Mouse (Mus musculus) kidney, postnatal 25 days (tissue): ENCODE data around the gene Coq8a.

Source experiments
- DNase-seq, 2 experiments: peaks; one replicate each; pipeline ENCODE4 v3.0.0; 2021; ENCODE audit warnings: mixed read lengths in 2 of 2

Coq8a gene

GRCm38 (mm10) chr1:180197956-180198355 is 1.4 kb downstream of the Coq8a start:
- peak in 1 of 2 experiments; percentile 27 for DNase-seq

DNA sequence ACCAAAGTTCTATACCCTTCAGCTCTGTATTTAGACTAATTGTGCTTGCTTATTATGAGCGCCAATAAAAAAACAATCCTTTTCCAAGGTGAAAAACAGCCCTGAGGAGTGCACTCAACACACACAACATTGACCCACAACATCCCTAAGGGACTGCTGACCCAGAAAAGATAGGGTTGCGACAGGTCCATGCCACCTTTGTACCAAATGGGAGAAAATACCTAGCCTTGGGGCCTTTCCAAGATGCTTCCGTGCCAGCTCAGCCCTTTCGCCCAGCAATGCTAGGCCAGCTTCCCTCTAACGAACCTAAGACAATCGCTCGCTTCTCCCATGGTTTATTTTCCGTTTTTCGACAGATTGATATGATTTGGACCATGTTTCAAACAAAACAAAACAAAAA is 2.9 kb downstream of the Coq8a start:
- DNase-seq, result peak; percentile 74 to 83

DNA sequence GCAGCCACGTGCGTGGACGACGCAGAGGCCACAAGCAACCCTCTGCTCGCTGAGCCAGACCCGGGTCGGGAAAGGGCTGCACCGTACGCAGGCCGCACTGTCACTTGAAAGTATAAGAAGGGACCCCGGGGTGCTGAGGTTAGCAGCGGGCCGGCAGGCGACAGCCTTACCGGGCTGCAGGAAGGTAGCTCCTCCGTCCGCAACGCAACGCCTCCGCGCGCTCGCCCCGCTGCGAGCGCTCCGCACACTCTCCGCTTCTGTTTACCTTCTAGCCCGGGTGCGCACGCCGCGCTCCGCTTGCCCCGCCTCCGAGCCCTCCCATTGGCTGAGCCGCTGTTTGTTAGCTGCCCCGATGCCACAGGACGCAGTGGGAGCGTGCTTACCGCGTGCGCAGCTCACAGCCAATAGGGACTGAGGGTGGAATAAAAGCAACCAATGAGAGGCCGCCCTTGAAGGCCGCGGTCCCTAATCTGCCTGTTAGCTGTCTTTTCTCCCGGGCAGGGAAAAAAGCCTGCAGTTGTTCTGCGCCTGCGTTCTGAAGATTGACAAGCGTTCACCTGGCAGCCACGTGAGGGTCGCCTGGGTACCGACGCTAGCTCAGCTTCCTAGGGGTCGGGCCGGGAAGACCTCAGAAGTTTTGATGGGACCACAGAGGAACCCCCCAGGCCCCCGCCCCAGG is 3.6 kb downstream of the Coq8a start:
- peak; percentile 98 to 100 for DNase-seq

- DNase-seq, result peak; percentile 73 to 90
Observed at GRCm38 (mm10) chr1:180194781-180195471, 4.5 kb downstream of the Coq8a start.

GRCm38 (mm10) chr1:180194048-180194447 is 5.4 kb downstream of the Coq8a start:
- no peak for DNase-seq

DNA sequence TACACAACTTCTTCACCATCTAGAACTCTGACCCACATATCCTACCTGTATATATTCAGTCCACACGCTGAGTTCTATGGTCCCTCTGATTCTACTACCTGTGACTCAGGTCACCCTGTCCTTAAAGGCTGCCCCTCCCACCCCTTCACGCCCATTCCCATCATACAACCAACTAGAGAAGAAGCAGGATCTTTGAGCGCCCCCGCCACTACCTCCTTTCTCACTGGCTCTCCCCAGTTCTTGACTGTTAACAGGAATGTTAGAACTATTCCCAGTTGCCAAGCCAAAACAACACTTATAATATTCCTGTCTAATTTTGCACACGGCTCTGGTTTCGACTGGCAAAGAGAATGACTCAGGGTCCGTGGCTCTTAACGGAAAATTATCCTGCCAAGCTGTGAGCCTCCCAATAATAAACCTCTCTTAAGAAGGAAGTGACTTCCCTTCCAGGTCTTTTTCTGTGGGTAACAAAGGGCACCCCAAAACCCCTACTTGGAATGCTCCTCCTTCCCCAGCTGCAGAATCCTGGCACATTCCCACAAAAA is 5.9 kb downstream of the Coq8a start:
- DNase-seq, result no peak

DNA sequence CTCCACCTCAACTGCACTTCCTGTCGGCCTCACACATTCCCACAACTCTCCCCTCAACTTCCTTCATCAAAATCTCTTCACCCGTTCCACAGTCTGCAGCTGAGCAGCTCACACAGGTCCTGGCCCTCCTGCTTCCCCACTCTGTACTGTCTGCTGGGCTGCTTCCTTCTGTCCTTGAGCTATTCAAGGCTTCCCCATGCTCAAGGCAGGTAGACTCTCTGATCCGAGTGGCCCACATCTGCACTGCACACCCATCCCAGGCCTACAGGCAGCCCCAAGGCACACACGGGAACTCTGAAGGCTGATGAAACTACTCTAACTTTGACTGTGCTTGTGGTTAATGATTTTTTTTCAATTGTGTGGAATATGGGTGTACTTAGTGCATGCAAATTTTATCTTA is 6.5 kb downstream of the Coq8a start:
- no peak for DNase-seq

DNA sequence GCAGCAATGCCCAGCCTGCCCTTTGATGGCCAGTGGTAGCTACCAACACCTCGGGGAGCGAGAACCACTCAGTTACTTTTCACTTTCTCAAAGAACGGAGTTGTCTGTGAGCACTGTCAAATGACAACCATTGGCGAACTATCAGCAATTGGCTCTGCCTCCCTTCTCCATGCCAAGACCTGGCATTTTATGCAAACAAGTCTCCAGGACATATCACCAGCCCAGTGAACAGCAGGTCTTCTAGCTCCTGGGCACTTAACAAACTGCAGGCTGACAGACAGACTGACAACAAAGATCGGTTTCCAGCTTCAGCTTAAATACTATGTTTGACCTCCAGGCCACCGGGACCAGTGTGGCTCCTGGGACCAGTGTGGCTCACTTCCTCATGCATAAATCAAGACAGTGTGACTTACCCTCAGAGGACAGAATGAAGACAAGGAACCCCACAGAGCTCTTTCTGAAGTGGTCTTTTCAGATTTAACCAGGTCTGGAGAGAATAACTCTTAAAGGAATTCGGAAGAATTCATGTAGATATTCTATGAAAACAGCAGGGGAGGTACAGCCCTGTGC is 7.7 kb downstream of the Coq8a start:
- no peak for DNase-seq

DNA sequence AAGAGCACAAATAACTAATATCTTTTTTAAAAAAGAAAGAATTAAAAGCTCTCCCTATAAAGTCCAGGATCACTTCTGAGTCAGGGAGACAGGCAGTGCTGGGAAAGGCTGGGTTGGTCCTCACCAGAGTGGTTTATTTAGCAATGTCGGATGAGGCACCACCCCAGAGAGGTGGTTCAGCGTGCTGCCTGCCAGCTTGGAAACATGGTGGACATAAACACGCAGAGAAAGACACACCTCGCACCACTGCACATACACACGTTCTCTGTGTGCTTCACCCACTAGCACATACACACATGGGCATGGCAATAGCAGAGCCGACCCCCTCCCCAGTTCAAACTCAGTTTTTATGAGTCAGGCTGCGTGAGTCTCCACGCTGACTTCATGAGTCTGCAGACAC is 8.3 kb downstream of the Coq8a start:
- DNase-seq, result no peak

- DNase-seq, result peak; percentile 56 to 81
Observed at GRCm38 (mm10) chr1:180188951-180189350, 10.5 kb downstream of the Coq8a start.

DNA sequence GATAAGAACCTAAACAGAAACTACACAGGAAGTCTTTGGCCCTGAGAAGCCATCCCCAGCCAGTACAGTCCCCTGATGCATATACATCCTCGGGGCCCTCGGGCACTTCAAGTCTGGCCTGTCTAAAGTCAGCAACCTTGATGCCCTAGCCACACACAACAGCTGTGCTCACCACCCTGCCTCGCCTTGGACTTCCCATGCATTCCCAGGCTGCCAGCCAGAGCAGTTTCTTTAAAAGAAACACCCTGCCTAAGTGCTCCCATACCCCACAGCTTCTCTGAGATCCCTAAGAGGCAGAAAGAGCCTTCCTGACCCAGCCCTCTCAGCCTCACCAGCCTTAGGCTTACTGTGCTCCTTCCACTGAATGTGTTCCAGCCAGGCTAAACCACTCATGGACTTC is 13.0 kb downstream of the Coq8a start:
- no peak for DNase-seq

DNA sequence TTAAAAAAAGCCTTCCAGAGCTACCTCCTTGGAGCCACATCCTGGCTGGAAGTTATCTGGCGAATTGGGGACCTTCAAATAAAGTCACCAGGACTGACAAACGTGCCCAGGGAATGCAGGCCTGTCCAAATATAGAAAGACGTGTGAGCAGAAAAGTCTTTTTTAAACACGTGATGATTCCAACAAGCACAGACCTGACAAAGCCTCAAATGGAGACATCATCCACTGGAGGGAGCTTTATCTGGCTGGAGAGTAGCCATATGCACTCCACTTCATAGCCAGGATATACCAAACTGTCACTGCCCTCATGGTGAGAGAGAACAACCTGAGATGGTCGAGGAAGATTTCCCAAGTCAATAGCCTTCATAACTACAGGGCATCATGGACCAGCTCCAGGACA is 13.5 kb downstream of the Coq8a start:
- DNase-seq, result no peak

- DNase-seq, result no peak
Observed at GRCm38 (mm10) chr1:180184768-180185167, 14.6 kb downstream of the Coq8a start.

DNA sequence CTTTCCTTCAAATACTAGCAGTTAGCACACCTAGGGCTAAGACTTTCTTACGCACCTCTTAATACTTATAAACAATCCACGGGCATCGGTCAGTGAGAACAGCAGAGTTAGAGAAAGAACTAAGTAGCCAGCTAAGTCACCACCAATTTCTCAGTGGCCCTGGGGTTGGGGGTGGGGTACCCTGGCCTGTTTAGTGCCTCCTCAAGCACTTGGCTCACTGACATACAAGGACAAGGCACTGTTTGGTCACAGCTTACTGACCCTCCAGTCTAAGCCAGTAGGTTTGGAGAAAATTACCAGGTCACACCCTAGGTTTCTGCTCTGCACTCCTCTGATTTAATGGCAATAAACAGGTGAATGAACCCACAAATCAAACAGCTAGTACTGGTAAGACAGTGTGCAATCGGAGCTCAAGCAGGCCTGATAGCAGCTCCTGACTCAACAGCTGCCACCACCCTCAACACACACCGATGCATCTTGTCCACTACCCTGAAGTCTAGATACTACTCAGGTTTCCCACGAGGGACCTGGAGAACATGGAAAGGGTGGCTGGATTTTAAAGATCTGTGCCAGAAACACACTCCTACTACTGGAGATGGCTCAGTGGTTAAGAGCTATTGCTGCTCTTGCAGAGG is 15.8 kb downstream of the Coq8a start:
- DNase-seq, result no peak

DNA sequence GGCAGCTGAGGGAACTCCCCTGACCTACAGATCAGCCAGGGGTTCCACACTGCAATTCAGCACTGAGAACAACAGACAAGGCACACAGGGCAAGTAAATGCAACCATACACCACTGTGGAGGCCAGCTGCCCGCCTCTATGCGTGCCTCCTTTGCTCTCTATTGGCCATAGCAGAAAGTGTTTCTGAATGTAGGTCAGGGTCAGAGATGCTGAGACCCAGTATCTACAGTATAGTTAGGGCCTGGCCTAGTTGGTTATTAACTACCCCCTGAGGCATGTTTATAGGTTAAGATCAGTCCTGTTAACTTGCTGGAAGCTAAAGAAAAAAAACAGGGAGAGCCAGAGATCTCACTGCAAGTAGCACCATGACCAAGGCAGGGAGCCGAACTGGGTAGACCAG is 16.7 kb downstream of the Coq8a start:
- no peak for DNase-seq

DNA sequence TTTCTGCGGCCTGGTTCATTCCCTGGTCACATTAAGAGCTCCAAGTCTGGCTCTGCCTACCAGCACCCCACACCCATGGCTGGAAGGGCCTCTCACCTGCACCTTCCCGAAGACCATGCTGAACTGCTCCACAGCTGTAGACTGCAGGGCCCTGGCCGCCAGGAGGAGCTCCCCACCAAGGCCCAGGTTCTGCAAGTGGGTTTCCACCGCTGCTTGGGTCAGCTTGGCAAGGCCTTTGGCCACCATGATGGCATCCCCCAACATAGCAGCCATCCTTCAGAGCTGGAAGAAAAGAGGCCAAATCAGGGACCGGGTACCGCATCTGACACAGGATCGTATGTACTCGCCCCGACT is 17.5 kb downstream of the Coq8a start:
- DNase-seq, result no peak

GRCm38 (mm10) chr1:180181304-180181965 is 18.0 kb downstream of the Coq8a start:
- DNase-seq, result peak; percentile 68 to 85

DNA sequence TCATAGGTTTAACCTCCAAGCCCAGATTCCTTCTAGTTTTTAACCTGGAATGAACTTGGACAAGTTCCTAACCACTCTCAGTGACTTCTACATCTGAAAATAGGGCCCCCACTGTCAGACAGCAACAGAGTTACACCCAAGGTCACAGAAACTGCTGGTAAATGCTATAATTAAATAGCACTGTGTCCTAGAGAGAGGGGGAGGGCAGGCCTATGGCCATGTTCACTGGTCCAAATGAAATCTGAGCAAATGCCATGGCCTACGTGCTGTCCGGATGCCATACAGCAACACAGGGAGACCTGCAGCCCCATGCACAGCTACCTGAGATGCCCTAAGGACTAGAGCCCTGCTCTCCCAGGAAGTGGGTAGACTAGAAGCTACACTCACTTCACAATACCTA is 19.6 kb downstream of the Coq8a start:
- DNase-seq, result no peak

DNA sequence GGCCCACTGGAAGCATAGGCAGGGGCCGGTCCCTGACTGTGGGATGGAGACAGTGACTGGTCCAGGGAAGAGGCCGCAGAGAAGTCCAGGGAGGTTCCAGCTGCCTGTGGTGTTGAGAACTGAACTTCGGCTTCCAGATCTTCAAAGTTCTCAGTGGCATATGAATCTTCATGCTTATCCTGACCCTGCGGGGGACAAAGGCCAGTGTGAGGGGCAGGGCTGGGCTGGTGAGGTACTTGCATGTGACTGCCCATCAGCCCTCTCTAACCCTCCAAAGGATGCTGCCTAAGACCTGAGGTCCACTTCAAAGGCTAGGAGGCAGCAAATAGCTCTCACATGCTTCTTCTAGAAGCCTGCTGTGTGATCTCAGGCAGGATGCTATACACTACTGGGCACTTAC is 20.3 kb downstream of the Coq8a start:
- peak in 1 of 2 experiments; percentile 66 for DNase-seq

GRCm38 (mm10) chr1:180178340-180178739 is 21.1 kb downstream of the Coq8a start:
- peak in 1 of 2 experiments; percentile 47 for DNase-seq

DNA sequence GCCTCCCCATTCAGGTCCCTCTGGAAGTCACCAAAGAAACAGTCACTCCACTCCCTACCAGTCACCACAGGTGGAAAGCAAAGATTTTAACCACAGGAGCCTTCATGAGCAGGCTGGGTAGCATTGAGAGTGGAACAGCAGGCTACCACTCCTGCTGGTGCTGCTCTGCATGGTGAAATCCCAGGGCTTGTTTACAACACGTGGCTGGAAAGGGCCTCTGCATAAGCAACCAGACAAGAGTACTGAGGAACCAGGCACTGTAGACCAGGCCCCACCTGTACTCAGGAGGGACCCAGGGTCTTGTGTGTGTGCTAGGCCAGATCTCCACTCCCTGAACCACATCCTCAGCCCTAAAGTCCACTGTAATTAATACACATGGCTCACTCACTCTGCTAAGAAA is 22.6 kb downstream of the Coq8a start:
- no peak for DNase-seq

- peak; percentile 73 to 91 for DNase-seq
Observed at GRCm38 (mm10) chr1:180175635-180176034, 23.8 kb downstream of the Coq8a start.

- no peak for DNase-seq
Observed at GRCm38 (mm10) chr1:180175167-180175566, 24.2 kb downstream of the Coq8a start.
